Mouse (Mus musculus): ENCODE results near the gene Tinagl1. TPM values are rescaled to one million over a fixed set of nuclear protein-coding genes. Genes with fewer than 3 reads are reported as not detected.
A peak's percentile ranks its signal among the peaks of the same experiment; 100 is the strongest.

Tinagl1 gene
- total and polyA plus RNA-seq, 3 experiments = 6.1 to 21.9 TPM; not detected in 1

GRCm38 (mm10) chr4:130213857-130214256 lies 38.9 kb upstream of the Tinagl1 start (continued):
- TF ChIP-seq MEF2A (IDR thresholded peaks at IDR 0.05; ENCODE audit: extremely low read depth, insufficient replicate concordance, low read depth, low read length, poor library complexity, severe bottlenecking) = no peak
- TF ChIP-seq POLR2AphosphoS5 (IDR thresholded peaks at IDR 0.05; ENCODE audit: borderline replicate concordance, low read depth, low read length) = no peak
- TF ChIP-seq MYC (IDR thresholded peaks at IDR 0.05; ENCODE audit: low read depth, low read length) = no peak
- no peak for TF ChIP-seq RCOR1 (IDR thresholded peaks at IDR 0.05; ENCODE audit: low read depth, low read length)
- TF ChIP-seq E2F4 (IDR thresholded peaks at IDR 0.05; ENCODE audit: borderline replicate concordance, low read depth, low read length) = no peak
- peak; percentile 55 for TF ChIP-seq TAL1 (IDR thresholded peaks at IDR 0.05; ENCODE audit: low read length)
- 0 out of 4 replicates have a peak, but pooled peaks of 1 of the 2 experiments have one; percentile 14 for TF ChIP-seq EP300 (IDR thresholded peaks at IDR 0.05; ENCODE audit: low read depth in 1 of 2, low read length in 2 of 2)
- TF ChIP-seq TBP (IDR thresholded peaks at IDR 0.05; ENCODE audit: low read depth, low read length) = 0 out of 2 replicates have a peak, but pooled peaks have one; percentile 34
- TF ChIP-seq GATA1 (IDR thresholded peaks at IDR 0.05; ENCODE audit: low read depth, low read length) = peak; percentile 53
- no peak for TF ChIP-seq ZNF384 (IDR thresholded peaks at IDR 0.05; ENCODE audit: low read depth, low read length)
- no peak for TF ChIP-seq ETS1 (IDR thresholded peaks at IDR 0.05; ENCODE audit: low read depth, low read length)
- no peak for TF ChIP-seq ZMIZ1 (IDR thresholded peaks at IDR 0.05; ENCODE audit: low read depth, low read length)
- no peak for TF ChIP-seq POLR2AphosphoS2 (IDR thresholded peaks at IDR 0.05; ENCODE audit: low read length)
- no peak for TF ChIP-seq JUND (IDR thresholded peaks at IDR 0.05; ENCODE audit: low read depth, low read length)
- no peak for TF ChIP-seq CHD2 (IDR thresholded peaks at IDR 0.05; ENCODE audit: low read length)
- TF ChIP-seq MAZ (IDR thresholded peaks at IDR 0.05; ENCODE audit: low read depth, low read length) = peak; percentile 59; the same call in 1 of the 2 replicates
- peak in 2 of 3 experiments; percentile 4 to 9; a peak in 1 of 6 replicates for TF ChIP-seq CTCF (IDR thresholded peaks at IDR 0.05 in 2 of 3, conservative IDR thresholded peaks at IDR 0.05 in 1 of 3; ENCODE audit: control insufficient read depth in 1 of 3, insufficient read depth in 1 of 3, low read depth in 2 of 3, low read length in 3 of 3, poor library complexity in 1 of 3, severe bottlenecking in 1 of 3)
- TF ChIP-seq UBTF (IDR thresholded peaks at IDR 0.05; ENCODE audit: borderline replicate concordance, insufficient read depth, low read depth, low read length) = no peak

GRCm38 (mm10) chr4:130213197-130213596 lies 38.3 kb upstream of the Tinagl1 start:
- Histone ChIP-seq H3K27ac (ENCODE audit: control insufficient read depth, low read depth, low read length) (no peak overlapping the region), H3K36me3 (ENCODE audit: control insufficient read depth in 1 of 2, insufficient read depth in 2 of 2, low read length in 2 of 2) (peaks cover 0 to 17% of the 10 kb centered on the region in 2 experiments; a peak in 2 of 4 replicates), H3K4me3 (ENCODE audit: control insufficient read depth in 1 of 2, insufficient read depth in 1 of 2, low read depth in 2 of 2, low read length in 2 of 2) (no peak overlapping the region), H3K79me2 (ENCODE audit: control insufficient read depth, insufficient read depth, low read length, poor library complexity) (no peaks in the 10 kb centered on the region), H3K27me3 (ENCODE audit: control insufficient read depth in 1 of 2, insufficient read depth in 2 of 2, low read length in 2 of 2) (no peaks in the 10 kb centered on the region), H3K4me1 (ENCODE audit: control insufficient read depth in 1 of 2, insufficient read depth in 2 of 2, low read length in 2 of 2) (peaks cover 8 to 26% of the 10 kb centered on the region in 2 experiments), H3K9me3 (replicated peaks; ENCODE audit: insufficient read depth, low read length) (no peaks in the 10 kb centered on the region), H3K9ac (ENCODE audit: control insufficient read depth, low read depth, low read length, poor library complexity, severe bottlenecking) (no peak overlapping the region)
- no peak for TF ChIP-seq POLR2AphosphoS2 (IDR thresholded peaks at IDR 0.05; ENCODE audit: low read length)
- TF ChIP-seq ZMIZ1 (IDR thresholded peaks at IDR 0.05; ENCODE audit: low read depth, low read length) = no peak
- TF ChIP-seq MEF2A (IDR thresholded peaks at IDR 0.05; ENCODE audit: extremely low read depth, insufficient replicate concordance, low read depth, low read length, poor library complexity, severe bottlenecking) = no peak
- TF ChIP-seq MAFK (IDR thresholded peaks at IDR 0.05; ENCODE audit: borderline replicate concordance, low read depth, low read length) = no peak
- TF ChIP-seq TAL1 (IDR thresholded peaks at IDR 0.05; ENCODE audit: low read length) = peak; percentile 38
- no peak for TF ChIP-seq ZC3H11A (IDR thresholded peaks at IDR 0.05; ENCODE audit: low read depth, low read length)
- DNase-seq (ENCODE audit: low read depth, low spot score) = no peak

Data from MEL (cell line).